Mouse (Mus musculus) layer of hippocampus, adult 8-10 months (tissue): ENCODE measurements around the gene Naa20. TPM values are rescaled to one million over a fixed set of nuclear protein-coding genes. Genes with fewer than 3 reads are reported as not detected.
A peak's percentile ranks its signal among the peaks of the same experiment; 100 is the strongest.

Experiments used
- DNase-seq, 2 experiments: peaks; one replicate each; pipeline ENCODE4 v3.0.0; 2022; ENCODE audit warnings: low spot score in 2 of 2
- total RNA-seq, 4 experiments: library from RNA; stranded (reverse); gene quantifications; 2 replicates each; pipeline ENCODE4 v1.2.4; 2022

Gene Naa20
- 10 to 100 TPM; 67.6 to 70.7 (median 69.0) TPM for total RNA-seq

DNA sequence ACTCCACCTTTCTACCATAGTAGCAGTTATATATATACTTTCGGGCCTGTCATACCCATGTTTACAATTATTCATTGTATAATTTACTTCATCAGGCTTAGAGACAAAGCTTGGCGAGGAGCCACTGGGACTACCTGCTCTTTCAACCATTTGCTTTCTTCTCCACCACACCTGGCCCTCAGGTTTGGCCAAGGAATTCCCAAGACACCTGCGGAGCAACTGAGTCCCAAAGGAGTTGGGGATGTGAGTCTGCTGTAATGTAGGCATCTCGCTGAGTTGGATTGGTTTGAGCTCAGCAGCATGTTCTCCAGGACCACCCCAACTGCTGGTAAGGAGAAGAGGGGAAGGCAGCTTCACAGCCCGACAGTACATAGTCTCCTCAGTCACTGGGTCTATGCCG is at the start of gene Naa20:
Gene Naa20, plus strand, starts transcription at position 239 of the 400 bp plus-strand sequence.
- no peak for DNase-seq

DNA sequence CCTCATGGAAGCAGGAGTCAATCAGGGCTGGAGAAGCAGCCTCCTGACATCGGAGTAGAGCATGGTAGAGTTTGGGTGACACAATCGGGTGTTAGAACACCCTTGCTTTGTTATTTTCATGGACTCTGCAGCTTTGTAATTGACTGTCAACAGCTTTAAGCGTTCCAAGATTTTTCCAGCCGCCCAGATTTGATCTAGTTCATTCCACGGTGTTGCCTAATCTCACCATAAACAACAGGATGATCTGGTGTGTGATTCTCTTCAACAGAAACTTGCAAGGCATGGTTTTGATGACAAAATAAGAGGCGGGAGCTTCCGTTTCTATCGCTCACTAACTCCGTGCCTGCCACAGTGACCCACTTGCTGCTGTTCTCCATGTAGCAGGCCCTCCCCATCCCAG is 46.1 kb upstream of the Naa20 start:
- no peak for DNase-seq

DNA sequence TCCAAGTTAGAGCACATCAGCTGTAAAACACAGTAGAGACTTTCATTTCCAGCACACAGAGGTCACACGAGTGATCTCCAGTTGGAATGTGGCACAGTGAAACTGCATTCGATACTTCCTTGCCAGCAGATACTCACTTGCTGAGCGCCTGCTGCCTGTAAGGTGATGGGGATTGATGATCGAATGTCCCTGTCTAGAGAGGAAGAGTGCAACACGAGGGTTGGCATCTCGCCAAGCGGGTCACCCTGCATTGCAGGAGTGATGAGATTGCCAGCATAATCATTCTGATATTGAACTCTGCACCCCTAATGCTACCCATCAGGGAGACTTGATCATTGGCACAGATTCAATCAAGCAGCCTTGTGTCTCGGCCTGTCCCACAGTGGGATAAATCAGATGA is 44.0 kb upstream of the Naa20 start:
- no peak for DNase-seq

DNA sequence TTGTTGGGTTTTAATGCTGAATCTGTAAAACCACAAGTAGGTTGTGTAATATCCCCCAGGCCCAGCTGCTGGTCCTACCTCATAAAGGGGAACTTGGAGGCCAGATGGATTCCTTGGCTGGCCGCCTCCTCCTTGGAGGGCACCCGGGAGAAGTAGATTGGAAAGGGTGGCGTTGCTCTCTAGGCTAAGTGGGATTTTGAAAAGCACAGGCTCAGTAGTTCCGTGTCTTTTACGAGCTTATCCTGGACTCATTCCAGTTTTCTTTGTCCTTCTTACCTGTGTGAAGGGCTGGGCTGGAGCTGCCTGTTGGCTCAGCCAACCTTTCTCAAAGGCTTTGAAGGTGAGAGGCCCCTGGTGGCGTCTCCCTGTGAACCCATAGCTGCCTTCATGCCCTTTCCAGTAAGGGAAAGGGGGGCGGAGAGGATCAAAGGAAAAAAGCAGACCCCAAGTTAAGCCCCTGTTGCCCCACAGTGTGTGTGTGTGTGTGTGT is 42.4 kb upstream of the Naa20 start:
- peak in 1 of 2 experiments; percentile 34 for DNase-seq

GRCm38 (mm10) chr2:145859932-145860801 is 41.7 kb upstream of the Naa20 start:
- DNase-seq = peak; percentile 88 to 91

- no peak for DNase-seq
Observed at GRCm38 (mm10) chr2:145861193-145862123, 40.4 kb upstream of the Naa20 start.

- DNase-seq = no peak
Observed at GRCm38 (mm10) chr2:145862206-145862817, 39.6 kb upstream of the Naa20 start.

DNA sequence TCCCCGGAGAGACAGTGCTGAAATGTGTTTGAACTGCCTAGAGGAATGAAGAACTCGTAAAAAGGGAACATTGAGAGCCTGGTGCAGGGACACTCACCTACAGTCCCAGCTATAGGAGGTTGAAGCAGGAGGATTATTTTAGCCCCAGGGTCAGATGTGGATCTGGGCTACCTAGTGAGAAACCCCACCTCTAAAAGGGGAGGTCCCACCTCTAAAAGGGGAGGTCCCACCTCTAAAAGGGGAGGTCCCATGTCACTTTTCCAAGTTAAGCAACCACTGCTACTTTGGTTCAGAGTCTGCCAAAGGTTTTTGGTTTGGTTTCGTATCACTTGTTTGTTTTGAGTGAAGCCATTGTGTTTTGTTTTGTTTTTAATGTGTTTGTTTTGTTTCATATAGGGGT is 36.6 kb upstream of the Naa20 start:
- no peak for DNase-seq

GRCm38 (mm10) chr2:145866238-145866637 is 35.7 kb upstream of the Naa20 start:
- no peak for DNase-seq

GRCm38 (mm10) chr2:145866695-145867449 is 35.0 kb upstream of the Naa20 start:
- DNase-seq = no peak

GRCm38 (mm10) chr2:145871308-145871707 is 30.6 kb upstream of the Naa20 start:
- DNase-seq = no peak

GRCm38 (mm10) chr2:145872099-145872498 is 29.8 kb upstream of the Naa20 start:
- no peak for DNase-seq

DNA sequence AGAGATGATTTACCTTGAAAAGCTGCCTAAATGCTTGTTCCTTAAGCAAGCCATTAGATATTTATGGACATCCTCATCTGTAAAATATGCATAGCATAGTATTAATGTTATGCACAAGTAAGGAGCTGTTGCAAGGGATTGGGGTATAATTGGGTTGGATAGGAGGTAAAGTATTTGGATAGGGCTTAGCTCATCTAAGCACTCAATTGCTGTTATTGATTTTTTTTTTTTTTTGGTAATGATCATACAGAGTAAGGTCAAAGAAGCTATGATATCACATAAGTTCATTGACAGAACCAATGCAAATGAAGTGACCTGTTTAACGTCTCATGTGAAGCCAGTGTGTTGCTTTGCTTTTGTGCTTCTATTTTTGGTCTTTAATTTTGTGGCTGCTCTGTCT is 27.9 kb upstream of the Naa20 start:
- DNase-seq = no peak

GRCm38 (mm10) chr2:145874879-145875482 is 26.9 kb upstream of the Naa20 start:
- no peak for DNase-seq

- no peak for DNase-seq
Observed at GRCm38 (mm10) chr2:145877191-145877590, 24.7 kb upstream of the Naa20 start.

DNA sequence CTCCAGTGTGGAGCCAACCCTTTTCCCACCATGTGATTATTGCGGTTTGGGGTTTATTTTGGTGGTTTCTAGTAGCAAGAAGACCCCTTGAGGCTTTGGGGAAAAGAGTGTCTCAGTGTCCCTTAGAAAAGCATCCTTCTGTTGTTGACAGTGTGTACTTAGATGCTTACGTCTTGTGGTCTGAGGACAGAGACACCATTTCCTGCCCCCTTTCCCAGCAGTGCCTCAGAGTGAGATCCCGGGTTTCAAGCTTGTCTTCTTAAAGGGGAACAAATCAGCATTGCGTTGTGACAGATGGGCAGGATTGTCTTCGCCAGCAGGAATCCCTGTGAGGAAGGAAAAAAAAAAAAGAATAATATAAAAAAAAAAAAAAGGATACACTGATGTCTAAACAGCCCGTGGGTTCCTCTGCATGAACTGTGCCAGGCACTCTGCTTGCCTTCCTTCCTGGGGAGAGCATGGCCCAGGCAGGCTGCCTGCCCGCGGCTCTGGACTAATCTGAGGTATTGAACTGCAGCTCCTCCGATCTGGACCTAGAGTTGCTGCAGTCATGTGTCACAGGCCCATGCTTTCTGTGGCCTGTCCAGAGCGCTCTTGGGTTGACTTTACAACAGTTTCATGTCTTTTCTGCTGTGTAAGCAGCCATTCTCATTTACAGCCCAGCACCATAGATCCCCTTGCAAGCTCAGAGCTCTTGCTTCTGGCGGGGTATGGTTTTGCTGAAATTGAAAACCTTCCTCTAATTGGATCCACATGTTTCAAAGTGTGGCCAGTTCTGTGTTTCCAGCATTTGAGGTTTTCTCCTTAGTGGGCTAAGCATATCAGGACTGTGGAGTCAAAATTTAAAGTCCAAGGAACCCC is 20.8 kb upstream of the Naa20 start:
- no peak for DNase-seq

GRCm38 (mm10) chr2:145881932-145882331 is 20.0 kb upstream of the Naa20 start:
- DNase-seq = no peak

DNA sequence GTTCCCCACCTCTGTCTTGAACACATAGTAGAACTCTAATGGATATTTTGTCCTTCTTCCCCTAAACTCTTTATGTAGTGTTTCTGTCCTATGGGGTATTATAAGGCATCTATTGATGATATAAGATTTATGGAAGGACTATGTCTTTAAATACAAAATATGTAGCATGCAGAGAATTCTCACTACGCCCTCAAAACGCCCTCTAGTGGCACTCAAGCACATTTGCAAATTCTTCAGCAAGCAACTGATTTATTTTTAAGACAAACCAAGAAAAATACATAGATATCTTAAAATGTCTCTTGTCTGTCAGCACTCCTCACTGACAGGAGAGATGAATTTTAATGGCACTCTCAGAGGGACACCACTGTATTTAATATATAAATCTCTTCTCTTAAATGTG is 19.5 kb upstream of the Naa20 start:
- DNase-seq = no peak
